Mouse (Mus musculus) 3T3-L1 (cell line): Measurements from ENCODE around the gene Cp.
"Not testable (repeated sequence)": the region's sequence is repeated elsewhere in the genome, so short reads cannot be mapped to it uniquely, and the experiment has no call there.

ENCODE experiments used
- DNase-seq: peaks from one replicate; pipeline ENCODE4 v3.0.0-alpha.2; 2015; ENCODE audit warnings: low read depth, low spot score

Cp gene

GRCm38 (mm10) chr3:19956885-19957284 lies at the start of gene Cp:
Gene Cp, plus strand, starts transcription at chr3:19957054.
- peak; percentile 83 for DNase-seq

GRCm38 (mm10) chr3:19948552-19948951 lies 8.3 kb upstream of the Cp start:
- DNase-seq = no peak

- DNase-seq = not testable (repeated sequence)
These were observed 7.5 kb upstream of the Cp start for GRCm38 (mm10) chr3:19949401-19949800.

GRCm38 (mm10) chr3:19953425-19953824 lies 3.4 kb upstream of the Cp start:
- DNase-seq = no peak

- peak; percentile 98 for DNase-seq
These were observed 3.0 kb upstream of the Cp start for GRCm38 (mm10) chr3:19953865-19954264.

GRCm38 (mm10) chr3:19958031-19958430 lies 1.2 kb downstream of the Cp start:
- peak; percentile 35 for DNase-seq

- DNase-seq = no peak
These were observed 2.1 kb downstream of the Cp start for GRCm38 (mm10) chr3:19958983-19959382.

GRCm38 (mm10) chr3:19960570-19961114 lies 3.8 kb downstream of the Cp start:
- peak; percentile 62 for DNase-seq

- DNase-seq = no peak
These were observed 4.5 kb downstream of the Cp start for GRCm38 (mm10) chr3:19961341-19961740.

- DNase-seq = no peak
These were observed 6.1 kb downstream of the Cp start for GRCm38 (mm10) chr3:19962769-19963513.

GRCm38 (mm10) chr3:19964625-19965188 lies 7.9 kb downstream of the Cp start:
- no peak for DNase-seq

- no peak for DNase-seq
These were observed 8.4 kb downstream of the Cp start for GRCm38 (mm10) chr3:19965239-19965638.

GRCm38 (mm10) chr3:19966072-19966471 lies 9.2 kb downstream of the Cp start:
- no peak for DNase-seq

- DNase-seq = no peak
These were observed 21.6 kb downstream of the Cp start for GRCm38 (mm10) chr3:19978474-19978873.

- no peak for DNase-seq
These were observed 24.3 kb downstream of the Cp start for GRCm38 (mm10) chr3:19981156-19981555.

- no peak for DNase-seq
These were observed 26.0 kb downstream of the Cp start for GRCm38 (mm10) chr3:19982846-19983245.

GRCm38 (mm10) chr3:19986123-19986522 lies 29.3 kb downstream of the Cp start:
- DNase-seq = no peak

GRCm38 (mm10) chr3:19990031-19990430 lies 33.2 kb downstream of the Cp start:
- DNase-seq = no peak

GRCm38 (mm10) chr3:19992388-19992787 lies 35.5 kb downstream of the Cp start:
- no peak for DNase-seq

GRCm38 (mm10) chr3:19999551-19999950 lies 42.7 kb downstream of the Cp start:
- no peak for DNase-seq

GRCm38 (mm10) chr3:20000806-20001205 lies 44.0 kb downstream of the Cp start:
- DNase-seq = no peak

GRCm38 (mm10) chr3:20002786-20003185 lies 45.9 kb downstream of the Cp start:
- DNase-seq = peak; percentile 59

- DNase-seq = no peak
These were observed 47.6 kb downstream of the Cp start for GRCm38 (mm10) chr3:20004422-20004821.
